Mouse (Mus musculus) embryonic facial prominence, embryonic 15.5 days (tissue): ENCODE data around the gene Gbgt1. TPM values are rescaled to one million over a fixed set of nuclear protein-coding genes. Genes with fewer than 3 reads are reported as not detected.

Experiments
- ATAC-seq: fragments of 200-750 bp; cut with Nextera tagmentation; 2 replicates; pipeline ENCODE4 v1.8.0; 2017; ENCODE audit warnings: low read depth, moderate TSS enrichment; ENCODE audit not compliant: insufficient number of reproducible peaks, low FRiP score, low TSS enrichment
- H3K27ac ChIP-seq: fragments of 300-500 bp; sonication (generic); replicated peaks from 2 replicates; pipeline ENCODE4 v1.5.1; 2015; ENCODE audit warnings: mild to moderate bottlenecking, inconsistent platforms
- H3K27me3 ChIP-seq: fragments of 300-500 bp; sonication (generic); 2 replicates; pipeline ENCODE4 v1.6.1; 2015; ENCODE audit warnings: inconsistent platforms
- H3K36me3 ChIP-seq: fragments of 300-500 bp; sonication (generic); 2 replicates; pipeline ENCODE4 v1.6.1; 2015; ENCODE audit warnings: mild to moderate bottlenecking, inconsistent platforms
- H3K4me1 ChIP-seq: fragments of 300-500 bp; sonication (generic); 2 replicates; pipeline ENCODE4 v1.6.1; 2015; ENCODE audit warnings: inconsistent platforms
- H3K4me2 ChIP-seq: fragments of 300-500 bp; sonication (generic); replicated peaks from 2 replicates; pipeline ENCODE4 v1.6.1; 2015; ENCODE audit warnings: mild to moderate bottlenecking, inconsistent platforms
- H3K4me3 ChIP-seq: fragments of 300-500 bp; sonication (generic); replicated peaks from 2 replicates; pipeline ENCODE4 v1.5.1; 2015; ENCODE audit warnings: mild to moderate bottlenecking, inconsistent platforms
- H3K9ac ChIP-seq: fragments of 300-500 bp; sonication (generic); 2 replicates; pipeline ENCODE4 v1.6.1; 2015; ENCODE audit warnings: inconsistent platforms
- H3K9me3 ChIP-seq: fragments of 300-500 bp; sonication (generic); replicated peaks from 2 replicates; pipeline ENCODE4 v1.6.1; 2016; ENCODE audit warnings: inconsistent platforms
- WGBS: fragments of 180-500 bp; shearing (Covaris S2); methylation state at CpG from one replicate; pipeline ENCODE4 v1.1.7; 2015; 5-methylcytosine and 5-hydroxymethylcytosine counted together
- polyA plus RNA-seq: library from polyadenylated mRNA; unstranded; fragments of >200 nt; fragmentation: Nextera tagmentation; extraction: Ambion mirVana; gene quantifications from 2 replicates; pipeline ENCODE4 v1.2.1, GENCODE M21; 2015

The Gbgt1 gene
- polyA plus RNA-seq, 1 experiment from 2014 or later, result 1.2 TPM

- Histone ChIP-seq H3K27me3 (no peaks in the 10 kb centered on the region), H3K9me3 (no peaks in the 10 kb centered on the region), H3K9ac (peak overlapping the region; percentile 68), H3K4me1 (peaks cover 97% of the 10 kb centered on the region), H3K36me3 (no peaks in the 10 kb centered on the region), H3K4me3 (peak overlapping the region; percentile 83), H3K4me2 (peak overlapping the region; percentile 72), H3K27ac (peak overlapping the region; percentile 88)
- ATAC-seq, result peak; percentile 92
- 3% methylated on average over 49 of the region's 49 CpGs for WGBS
These were observed 36.5 kb downstream of the Gbgt1 start for GRCm38 (mm10) chr2:28532938-28533771.

DNA sequence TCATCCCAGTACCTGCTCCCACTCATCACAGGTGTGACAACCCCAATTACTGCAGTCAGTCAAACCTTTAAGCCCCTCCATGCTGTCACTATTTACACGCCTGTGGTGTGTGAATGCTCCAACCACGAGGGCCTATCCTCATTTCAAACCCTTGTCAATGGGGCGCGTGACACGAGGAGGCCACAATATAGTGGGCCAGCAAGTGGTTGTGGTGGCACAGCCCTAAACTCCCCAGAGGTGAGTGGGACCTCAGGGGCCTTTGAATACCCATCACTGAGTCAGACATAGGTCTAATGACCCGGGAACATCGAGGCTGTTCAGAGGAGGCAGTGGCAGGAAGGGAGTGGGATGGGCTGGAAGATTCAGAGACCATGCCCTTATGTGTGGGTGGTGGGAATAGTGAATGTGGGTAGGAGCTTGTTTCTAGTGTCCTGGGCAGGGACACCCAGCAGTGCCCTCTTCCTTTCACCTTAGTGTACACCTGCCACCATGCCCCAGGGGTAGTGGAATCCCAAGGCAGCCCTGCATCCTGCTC, 37.3 kb downstream of the Gbgt1 start:
- no peak for ATAC-seq

DNA sequence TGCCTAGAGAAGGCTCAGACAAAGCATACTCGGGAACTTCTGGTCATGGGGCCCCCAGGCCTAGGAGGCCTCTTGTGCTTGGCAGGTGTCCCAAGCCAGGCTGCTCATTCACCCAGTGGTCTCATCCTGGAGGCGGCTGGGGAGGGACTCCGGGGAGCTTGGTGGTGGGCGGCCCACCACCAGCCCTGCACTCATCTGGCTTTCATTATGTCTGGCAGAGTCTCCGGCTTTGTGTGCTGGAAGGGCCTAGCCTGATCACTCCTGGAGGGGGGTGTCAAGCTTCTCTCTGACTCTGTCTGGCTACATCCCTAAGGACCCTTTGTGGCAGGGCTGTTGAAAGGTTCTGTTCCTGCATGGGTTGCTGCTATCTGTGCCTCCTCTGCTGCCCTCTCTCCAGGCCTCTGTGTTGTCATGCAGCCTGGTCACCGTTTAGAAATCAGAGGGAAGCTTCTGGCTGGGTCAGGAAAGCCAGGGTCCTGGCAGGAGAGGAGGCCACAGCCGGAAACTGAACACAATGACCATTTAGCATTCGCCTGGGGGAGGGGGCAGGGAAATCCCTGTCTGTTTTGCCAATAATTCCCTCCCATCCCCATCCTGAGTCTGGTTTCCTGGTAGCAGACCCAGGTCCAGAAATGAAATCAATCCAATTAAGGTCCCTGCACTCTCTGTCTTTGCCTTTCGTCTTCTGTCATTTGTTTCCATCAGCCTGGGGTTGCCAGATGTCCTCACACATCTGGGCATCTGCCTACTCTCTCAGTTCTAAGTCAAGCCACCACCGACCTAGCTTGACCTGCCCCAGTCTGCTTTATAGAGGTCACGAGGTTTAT, 38.0 kb downstream of the Gbgt1 start:
- Histone ChIP-seq H3K4me1 (peaks cover 98% of the 10 kb centered on the region), H3K36me3 (no peaks in the 10 kb centered on the region), H3K9ac (peak overlapping the region; percentile 68), H3K4me3 (peak overlapping the region; percentile 83), H3K9me3 (no peaks in the 10 kb centered on the region), H3K4me2 (peak overlapping the region; percentile 72), H3K27me3 (no peaks in the 10 kb centered on the region), H3K27ac (peak overlapping the region; percentile 88)
- ATAC-seq, result peak; percentile 67
- 24% methylated on average over 11 of the region's 11 CpGs for WGBS

More for the DNA sequence above, 37.3 kb downstream of the Gbgt1 start:
- Histone ChIP-seq H3K9ac (peak overlapping the region; percentile 68), H3K27me3 (no peaks in the 10 kb centered on the region), H3K4me2 (peak overlapping the region; percentile 72), H3K9me3 (no peaks in the 10 kb centered on the region), H3K36me3 (no peaks in the 10 kb centered on the region), H3K4me3 (peak overlapping the region; percentile 83), H3K4me1 (peaks cover 97% of the 10 kb centered on the region), H3K27ac (peak overlapping the region; percentile 88)
- 35% methylated on average over 7 of the region's 7 CpGs for WGBS

DNA sequence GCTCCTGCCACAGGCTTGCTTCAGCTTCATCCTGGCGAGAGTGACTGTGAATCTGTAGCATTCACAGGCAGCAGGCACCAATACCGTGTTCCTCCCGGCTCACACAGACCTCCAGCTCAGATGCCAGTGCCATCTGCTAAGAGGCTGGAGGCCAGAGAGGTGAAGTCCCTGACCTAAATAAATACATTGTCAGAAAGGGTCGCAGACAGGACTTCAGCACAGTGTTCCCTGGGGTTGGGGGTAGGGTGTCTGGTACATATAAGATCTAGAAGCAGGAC, 38.5 kb downstream of the Gbgt1 start:
- Histone ChIP-seq H3K4me3 (peak overlapping the region; percentile 83), H3K4me1 (peaks cover 98% of the 10 kb centered on the region)
- 20% methylated on average over 4 of the region's 4 CpGs for WGBS

GRCm38 (mm10) chr2:28535650-28536049, 39.0 kb downstream of the Gbgt1 start:
- Histone ChIP-seq H3K27me3 (no peaks in the 10 kb centered on the region), H3K9ac (no peak overlapping the region), H3K9me3 (no peaks in the 10 kb centered on the region), H3K4me1 (peaks cover 98% of the 10 kb centered on the region), H3K4me3 (peak overlapping the region; percentile 83), H3K4me2 (peak overlapping the region; percentile 72), H3K27ac (peak overlapping the region; percentile 88), H3K36me3 (peaks cover 4% of the 10 kb centered on the region)
- no peak for ATAC-seq
- WGBS, result 26% methylated on average over 7 of the region's 7 CpGs

More for the DNA sequence above, 38.5 kb downstream of the Gbgt1 start:
- H3K27me3 ChIP-seq, result no peaks in the 10 kb centered on the region
- H3K27ac ChIP-seq, result peak overlapping the region; percentile 88
- 0 out of 2 replicates have a peak overlapping the region, but pooled peaks have one; percentile 7 for H3K9ac ChIP-seq
- H3K36me3 ChIP-seq, result no peaks in the 10 kb centered on the region; the same call in 1 of the 2 replicates
- ATAC-seq, result no peak
- H3K9me3 ChIP-seq, result no peaks in the 10 kb centered on the region
- peak overlapping the region; percentile 72 for H3K4me2 ChIP-seq

DNA sequence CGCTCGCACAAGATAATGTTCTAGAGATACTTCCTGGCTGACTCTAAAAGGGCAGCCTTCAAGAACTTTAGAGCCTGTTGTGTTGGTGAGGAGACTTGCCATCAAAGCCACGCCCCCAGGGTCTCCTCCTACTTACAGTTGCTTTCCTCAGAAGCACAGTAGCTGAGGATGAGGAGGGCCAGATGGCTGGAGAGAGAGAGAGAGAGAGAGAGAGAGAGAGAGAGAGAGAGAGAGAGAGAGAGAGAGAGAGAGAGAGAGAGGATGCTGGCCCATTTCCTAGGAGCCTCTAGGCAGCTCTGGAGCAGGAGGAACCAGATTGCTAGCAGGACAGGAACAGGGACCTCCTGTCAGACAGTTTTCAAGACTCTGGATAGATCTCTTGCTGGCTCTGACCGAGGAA, 39.5 kb downstream of the Gbgt1 start:
- Histone ChIP-seq H3K27ac (peak overlapping the region; percentile 88), H3K4me2 (peak overlapping the region; percentile 72), H3K36me3 (peaks cover 7% of the 10 kb centered on the region), H3K4me1 (peaks cover 95% of the 10 kb centered on the region), H3K9me3 (no peaks in the 10 kb centered on the region), H3K9ac (no peak overlapping the region), H3K4me3 (peak overlapping the region; percentile 83), H3K27me3 (no peaks in the 10 kb centered on the region)
- no peak for ATAC-seq
- 38% methylated on average over 4 of the region's 4 CpGs for WGBS

- Histone ChIP-seq H3K36me3 (peaks cover 10% of the 10 kb centered on the region), H3K4me3 (no peak overlapping the region), H3K4me2 (no peak overlapping the region), H3K27ac (peak overlapping the region; percentile 51; the same call in 1 of the 2 replicates), H3K9ac (no peak overlapping the region), H3K9me3 (no peaks in the 10 kb centered on the region), H3K27me3 (no peaks in the 10 kb centered on the region), H3K4me1 (peaks cover 87% of the 10 kb centered on the region)
- no peak for ATAC-seq
- WGBS, result 75% methylated on average over 11 of the region's 11 CpGs
These were observed 40.3 kb downstream of the Gbgt1 start for GRCm38 (mm10) chr2:28536766-28537633.

- H3K4me2 ChIP-seq, result no peak overlapping the region
- H3K4me1 ChIP-seq, result peaks cover 81% of the 10 kb centered on the region
- H3K36me3 ChIP-seq, result peaks cover 16% of the 10 kb centered on the region
- no peaks in the 10 kb centered on the region for H3K9me3 ChIP-seq
- 0 out of 2 replicates have a peak overlapping the region, but pooled peaks have one; percentile 86 for H3K27ac ChIP-seq
- H3K4me3 ChIP-seq, result no peak overlapping the region
- ATAC-seq, result no peak
- no peaks in the 10 kb centered on the region for H3K27me3 ChIP-seq
- WGBS, result 48% methylated on average over 4 of the region's 4 CpGs
- H3K9ac ChIP-seq, result no peak overlapping the region
These were observed 40.9 kb downstream of the Gbgt1 start for GRCm38 (mm10) chr2:28537634-28537920.

DNA sequence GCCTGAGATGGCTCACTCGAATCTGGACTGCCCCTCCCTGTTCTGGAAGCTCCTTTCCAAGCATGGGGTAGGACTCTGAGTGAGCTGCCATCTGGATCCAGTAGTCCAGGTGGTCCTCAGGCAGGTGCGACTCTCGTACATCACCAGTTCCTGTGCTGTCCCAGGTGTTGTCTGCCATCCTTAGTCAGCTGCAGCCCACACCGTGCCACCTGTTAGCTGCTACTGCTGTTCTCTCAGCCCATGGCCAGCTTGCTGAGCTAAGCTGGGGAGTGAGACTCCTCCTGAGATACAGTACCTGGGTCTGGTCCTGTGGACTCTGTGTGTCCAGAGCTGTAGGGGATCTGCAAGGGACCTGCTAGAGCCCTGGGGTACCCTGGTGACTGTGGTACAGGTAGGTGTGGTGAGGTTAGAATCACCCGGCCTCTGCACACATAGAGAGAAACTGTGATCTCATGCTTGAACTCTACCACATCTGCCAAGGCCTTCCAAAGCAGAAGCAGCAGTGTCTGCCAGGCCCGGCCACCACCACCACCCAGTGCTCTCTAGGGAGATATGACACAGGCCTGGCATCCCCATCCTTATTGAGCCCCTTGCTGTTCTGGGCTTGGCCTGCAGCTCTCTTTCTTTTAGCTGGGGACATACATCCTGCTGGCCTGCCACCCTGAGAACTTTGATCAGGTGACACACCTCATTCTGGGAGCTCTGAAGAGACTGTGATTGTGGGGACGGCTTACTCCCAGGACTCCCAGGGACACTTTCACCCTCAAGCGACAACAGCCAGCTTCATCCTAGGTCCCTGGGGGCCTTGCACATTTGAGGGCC, 41.5 kb downstream of the Gbgt1 start:
- Histone ChIP-seq H3K27me3 (no peaks in the 10 kb centered on the region), H3K36me3 (peaks cover 21% of the 10 kb centered on the region), H3K4me3 (no peak overlapping the region), H3K9ac (no peak overlapping the region), H3K9me3 (no peaks in the 10 kb centered on the region), H3K4me1 (peaks cover 75% of the 10 kb centered on the region), H3K27ac (peak overlapping the region; percentile 86), H3K4me2 (0 out of 2 replicates have a peak overlapping the region, but pooled peaks have one; percentile 15)
- ATAC-seq, result no peak
- WGBS, result 55% methylated on average over 8 of the region's 8 CpGs

- Histone ChIP-seq H3K4me2 (peak overlapping the region; percentile 17), H3K9me3 (no peaks in the 10 kb centered on the region), H3K4me1 (peaks cover 71% of the 10 kb centered on the region), H3K36me3 (peaks cover 27% of the 10 kb centered on the region), H3K27ac (peak overlapping the region; percentile 86), H3K27me3 (no peaks in the 10 kb centered on the region), H3K4me3 (no peak overlapping the region), H3K9ac (no peak overlapping the region)
- no peak; the same call in 1 of the 2 replicates for ATAC-seq
- 23% methylated on average over 1 of the region's 1 CpGs for WGBS
These were observed 42.1 kb downstream of the Gbgt1 start for GRCm38 (mm10) chr2:28538817-28539128.
